Mouse (Mus musculus) ES-Bruce4 (cell line): Measurements from ENCODE around the gene Ms4a12. TPM values are rescaled to one million over a fixed set of nuclear protein-coding genes. Genes with fewer than 3 reads are reported as not detected.

Experiments used
- H3K27ac ChIP-seq: 2 replicates; pipeline ENCODE4 v1.5.1; 2012; ENCODE audit warnings: low read length, inconsistent platforms; ENCODE audit not compliant: insufficient read depth
- H3K27me3 ChIP-seq: 2 replicates; pipeline ENCODE4 v1.6.1; 2012; ENCODE audit warnings: mild to moderate bottlenecking, low read length, inconsistent platforms; ENCODE audit not compliant: control insufficient read depth, poor library complexity, insufficient read depth, severe bottlenecking
- H3K36me3 ChIP-seq: 2 replicates; pipeline ENCODE4 v1.6.1; 2012; ENCODE audit warnings: inconsistent platforms, mild to moderate bottlenecking, low read length, moderate library complexity; ENCODE audit not compliant: control insufficient read depth, poor library complexity, insufficient read depth, severe bottlenecking
- H3K4me1 ChIP-seq: one replicate; pipeline ENCODE4 v1.8.1; 2011; ENCODE audit warnings: low read length; ENCODE audit not compliant: control insufficient read depth, insufficient read depth
- H3K4me3 ChIP-seq: 2 replicates; pipeline ENCODE4 v1.5.1; 2011; ENCODE audit warnings: low read depth, mild to moderate bottlenecking, low read length
- H3K9ac ChIP-seq: 2 replicates; pipeline ENCODE4 v1.6.1; 2012; ENCODE audit warnings: low read depth, mild to moderate bottlenecking, inconsistent platforms; ENCODE audit not compliant: poor library complexity, severe bottlenecking
- H3K9me3 ChIP-seq: replicated peaks from 2 replicates; pipeline ENCODE4 v1.6.1; 2012; ENCODE audit warnings: mild to moderate bottlenecking, low read length, inconsistent platforms; ENCODE audit not compliant: control insufficient read depth, poor library complexity, insufficient read depth, severe bottlenecking
- CTCF ChIP-seq: IDR thresholded peaks from one replicate; pipeline ENCODE4 v1.8.1; 2011; ENCODE audit warnings: low read depth, low read length
- EP300 ChIP-seq: IDR thresholded peaks from 2 replicates; pipeline ENCODE4 v1.6.1; 2011; ENCODE audit warnings: low read depth, low read length; ENCODE audit not compliant: insufficient read depth
- POLR2A ChIP-seq: IDR thresholded peaks from one replicate; pipeline ENCODE4 v1.8.1; 2011; ENCODE audit warnings: low read length; ENCODE audit not compliant: insufficient read depth
- polyA plus RNA-seq: library from polyadenylated mRNA; stranded (reverse); fragments of >200 nt; gene quantifications from 2 replicates; pipeline ENCODE4 v1.2.4, GENCODE M21; 2011; ENCODE audit warnings: low read depth; ENCODE audit not compliant: missing spikeins, insufficient read depth, insufficient read length

Ms4a12 gene
- polyA plus RNA-seq, 1 experiment, result not detected

- Histone ChIP-seq H3K9me3 (no peaks in the 10 kb centered on the region), H3K36me3 (no peaks in the 10 kb centered on the region), H3K4me3 (no peak overlapping the region), H3K9ac (no peak overlapping the region), H3K27ac (no peak overlapping the region), H3K4me1 (no peaks in the 10 kb centered on the region), H3K27me3 (no peaks in the 10 kb centered on the region)
- TF ChIP-seq CTCF, result no peak
These were observed 2.9 kb upstream of the Ms4a12 start for GRCm38 (mm10) chr19:11234921-11235735.

GRCm38 (mm10) chr19:11234244-11234643, 2.0 kb upstream of the Ms4a12 start:
- H3K4me3 ChIP-seq, result no peak overlapping the region
- H3K9ac ChIP-seq, result no peak overlapping the region
- no peaks in the 10 kb centered on the region for H3K27me3 ChIP-seq
- H3K36me3 ChIP-seq, result no peaks in the 10 kb centered on the region
- no peak for TF ChIP-seq EP300
- TF ChIP-seq CTCF, result no peak
- TF ChIP-seq POLR2A, result no peak
- no peak overlapping the region for H3K27ac ChIP-seq
- no peaks in the 10 kb centered on the region for H3K4me1 ChIP-seq
- no peaks in the 10 kb centered on the region for H3K9me3 ChIP-seq

- H3K36me3 ChIP-seq, result no peaks in the 10 kb centered on the region
- TF ChIP-seq EP300 (no peak), POLR2A (no peak), CTCF (no peak)
- H3K9me3 ChIP-seq, result no peaks in the 10 kb centered on the region
These were observed 35.7 kb downstream of the Ms4a12 start, which contains the start of gene Ms4a13 for GRCm38 (mm10) chr19:11196546-11196945. Gene Ms4a13, minus strand, starts transcription at chr19:11196737.

GRCm38 (mm10) chr19:11192552-11192951, 39.7 kb downstream of the Ms4a12 start:
- TF ChIP-seq POLR2A (no peak), CTCF (no peak), EP300 (no peak)
- no peaks in the 10 kb centered on the region for H3K27me3 ChIP-seq
- no peak overlapping the region for H3K27ac ChIP-seq

More at GRCm38 (mm10) chr19:11196546-11196945, 35.7 kb downstream of the Ms4a12 start, which contains the start of gene Ms4a13:
- Histone ChIP-seq H3K9ac (no peak within 1 kb of the TSS), H3K27ac (no peak within 1 kb of the TSS), H3K27me3 (no peaks in the 10 kb centered on the region), H3K4me3 (no peak within 1 kb of the TSS), H3K4me1 (no peaks in the 10 kb centered on the region)

GRCm38 (mm10) chr19:11184121-11184520, 48.1 kb downstream of the Ms4a12 start:
- no peaks in the 10 kb centered on the region for H3K27me3 ChIP-seq
- H3K4me3 ChIP-seq, result no peak overlapping the region
- H3K9me3 ChIP-seq, result no peaks in the 10 kb centered on the region
- H3K9ac ChIP-seq, result no peak overlapping the region
- H3K4me1 ChIP-seq, result no peaks in the 10 kb centered on the region
- no peak overlapping the region for H3K27ac ChIP-seq
- H3K36me3 ChIP-seq, result no peaks in the 10 kb centered on the region
- no peak for TF ChIP-seq POLR2A
- TF ChIP-seq CTCF, result peak; percentile 54
- TF ChIP-seq EP300, result no peak

More at GRCm38 (mm10) chr19:11192552-11192951, 39.7 kb downstream of the Ms4a12 start:
- H3K36me3 ChIP-seq, result no peaks in the 10 kb centered on the region
- H3K4me3 ChIP-seq, result no peak overlapping the region
- H3K9me3 ChIP-seq, result no peaks in the 10 kb centered on the region
- no peaks in the 10 kb centered on the region for H3K4me1 ChIP-seq
- H3K9ac ChIP-seq, result no peak overlapping the region

GRCm38 (mm10) chr19:11177464-11177863, 54.8 kb downstream of the Ms4a12 start:
- H3K4me1 ChIP-seq, result no peaks in the 10 kb centered on the region
- H3K27me3 ChIP-seq, result no peaks in the 10 kb centered on the region
- no peak overlapping the region for H3K27ac ChIP-seq
- H3K4me3 ChIP-seq, result no peak overlapping the region
- H3K9ac ChIP-seq, result no peak overlapping the region
- TF ChIP-seq CTCF (no peak), EP300 (no peak), POLR2A (no peak)
- H3K36me3 ChIP-seq, result no peaks in the 10 kb centered on the region
- H3K9me3 ChIP-seq, result no peaks in the 10 kb centered on the region
